Mouse (Mus musculus): ENCODE data around the gene Phc1. TPM values are rescaled to one million over a fixed set of nuclear protein-coding genes. Genes with fewer than 3 reads are reported as not detected.
A peak's percentile ranks its signal among the peaks of the same experiment; 100 is the strongest.

Phc1 gene
- total RNA-seq, 2 experiments from 2014 or later, result 4.5 to 6.9 TPM

DNA sequence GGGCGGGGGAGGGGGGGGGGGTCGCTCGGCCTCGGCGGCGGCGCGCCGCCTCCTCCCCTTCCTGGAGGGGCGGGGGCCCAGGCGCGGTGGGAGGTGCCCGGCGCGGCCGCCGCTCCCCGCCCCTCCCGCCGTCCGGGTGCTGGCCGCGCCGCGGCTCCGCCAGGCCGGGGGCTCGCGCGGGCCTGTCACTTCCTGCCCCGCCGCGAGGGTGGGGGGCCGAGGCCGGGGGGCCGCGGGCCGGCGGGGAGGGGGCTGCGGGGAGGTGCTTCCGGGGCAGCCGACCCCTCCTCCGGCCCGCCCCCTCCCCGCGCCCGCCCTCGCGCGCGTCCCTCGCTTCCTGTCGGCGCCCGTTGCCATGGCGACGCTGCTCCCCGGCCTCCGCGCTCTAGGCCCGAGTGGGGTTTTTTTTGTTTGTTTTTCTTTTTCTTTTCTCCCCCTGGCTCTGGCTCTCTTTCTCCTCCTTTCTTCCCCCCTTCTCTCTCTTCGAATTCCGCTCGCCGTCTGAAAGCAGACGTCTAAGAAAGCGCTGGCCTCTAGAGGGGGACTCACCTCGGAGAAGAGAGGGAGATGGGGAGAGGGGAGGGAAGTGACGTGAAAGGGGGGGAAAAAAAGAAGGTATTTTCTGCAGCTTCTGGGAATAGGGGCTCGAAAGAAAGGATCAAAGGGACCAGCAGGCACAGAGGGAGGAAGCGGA lies 566 bp downstream of the Phc1 start:
- peak; percentile 55 for ATAC-seq (replicated peaks; ENCODE audit: poor library complexity, severe bottlenecking)

DNA sequence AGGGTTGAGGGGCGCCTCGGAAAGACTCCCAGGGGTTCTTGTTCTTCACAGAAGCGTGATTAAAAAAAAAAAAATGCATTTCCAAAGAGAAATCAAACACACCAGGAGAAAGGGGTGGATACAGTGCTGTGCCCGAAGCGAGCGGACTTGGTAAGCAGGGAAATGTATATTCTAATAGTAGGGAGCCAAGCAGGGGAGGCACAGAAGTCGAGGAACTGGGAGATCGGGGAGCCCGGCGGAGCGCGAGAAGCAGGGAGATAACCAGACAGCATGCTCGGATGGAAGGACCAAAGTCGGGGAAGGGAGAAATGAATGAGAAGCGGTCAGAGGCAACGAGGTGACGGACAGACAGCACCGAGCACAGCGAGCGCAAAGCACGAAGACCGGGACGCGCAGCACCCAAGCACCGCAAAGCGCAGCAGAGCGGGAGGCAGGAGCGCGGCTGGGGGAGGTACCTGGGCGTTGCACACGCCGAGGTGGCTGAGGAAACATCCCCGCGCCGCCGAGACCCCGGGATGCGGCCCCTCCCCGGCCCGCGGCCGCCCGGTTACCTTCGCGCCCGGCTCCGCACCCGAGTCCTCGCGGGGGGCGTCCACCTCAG lies 1.2 kb downstream of the Phc1 start:
- peak; percentile 71 for ATAC-seq (replicated peaks; ENCODE audit: poor library complexity, severe bottlenecking)

GRCm38 (mm10) chr6:122337546-122337945 lies 2.8 kb downstream of the Phc1 start:
- ATAC-seq (replicated peaks; ENCODE audit: poor library complexity, severe bottlenecking), result no peak

DNA sequence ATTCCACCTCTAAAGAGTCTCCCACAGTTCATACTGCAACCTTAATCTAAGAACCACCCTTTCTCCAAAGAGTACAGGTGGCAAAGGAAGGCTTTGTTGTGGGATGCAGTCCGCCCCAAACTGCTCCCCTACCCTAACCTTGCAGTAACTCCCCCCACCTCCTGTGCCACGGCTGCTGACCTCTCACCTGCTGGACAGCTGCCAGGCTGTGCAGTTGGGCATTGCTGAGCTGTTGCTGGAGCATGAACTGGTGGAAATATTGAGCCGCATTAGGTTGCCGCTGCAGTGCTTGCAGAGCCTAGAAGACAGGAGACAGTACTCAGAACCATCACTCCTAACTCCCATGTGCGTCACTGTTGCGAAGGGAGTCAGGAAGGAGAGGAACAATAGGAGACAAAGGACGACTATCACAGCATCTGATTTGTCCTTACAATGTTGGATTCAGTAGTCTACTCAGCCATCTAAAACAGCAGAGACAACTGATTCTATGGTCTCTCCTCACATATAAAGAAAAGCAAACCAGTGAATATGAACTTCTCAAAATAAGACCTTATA lies 5.5 kb downstream of the Phc1 start:
- no peak for ATAC-seq (replicated peaks; ENCODE audit: poor library complexity, severe bottlenecking)

DNA sequence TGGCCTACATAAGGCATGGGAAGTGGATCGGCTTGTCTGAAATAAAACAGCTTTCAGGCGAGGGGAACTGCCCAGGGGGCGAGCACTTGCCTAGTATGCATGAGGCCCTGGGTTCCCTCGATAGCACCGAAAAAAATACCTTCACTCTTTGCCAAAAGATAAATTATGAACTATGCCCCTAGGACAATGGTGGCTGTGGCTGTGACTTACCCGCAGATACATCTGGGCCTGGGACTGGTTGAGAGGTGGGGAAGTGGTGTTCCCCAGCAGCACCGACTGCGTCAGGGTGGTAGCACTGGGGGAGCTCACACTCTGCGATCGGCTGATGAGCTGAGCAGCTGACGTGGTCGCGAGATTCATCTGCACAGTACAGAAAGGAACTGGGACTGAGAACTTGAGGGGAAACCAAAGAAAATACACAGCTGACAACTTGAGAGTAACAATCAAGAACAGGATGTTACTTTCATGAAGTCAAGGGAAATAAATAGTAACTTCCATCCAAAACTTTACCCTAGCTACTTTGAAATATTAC lies 7.2 kb downstream of the Phc1 start:
- ATAC-seq (replicated peaks; ENCODE audit: poor library complexity, severe bottlenecking), result no peak

- no peak for ATAC-seq (replicated peaks; ENCODE audit: poor library complexity, severe bottlenecking)
Observed at GRCm38 (mm10) chr6:122325361-122325975, 14.9 kb downstream of the Phc1 start.

DNA sequence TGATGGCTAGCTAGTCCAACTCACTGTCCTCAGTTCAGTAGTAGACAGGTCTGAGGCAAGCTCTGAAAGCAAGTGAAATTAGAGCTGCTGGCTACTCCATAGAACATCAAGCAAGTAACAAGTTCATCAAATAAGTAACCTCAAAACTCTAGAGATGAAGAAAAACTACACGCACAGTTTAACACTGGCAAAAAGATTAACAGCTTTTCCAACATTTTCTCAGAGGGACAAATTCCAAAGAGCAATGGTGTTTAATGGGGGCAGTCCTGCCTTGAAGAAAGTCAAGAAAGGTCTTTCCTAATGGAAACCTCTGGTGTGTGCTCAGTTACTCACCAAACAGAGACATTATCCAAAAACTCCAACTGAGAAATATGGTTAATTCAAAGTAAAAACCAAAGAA lies 21.6 kb downstream of the Phc1 start:
- ATAC-seq (replicated peaks; ENCODE audit: poor library complexity, severe bottlenecking), result no peak

DNA sequence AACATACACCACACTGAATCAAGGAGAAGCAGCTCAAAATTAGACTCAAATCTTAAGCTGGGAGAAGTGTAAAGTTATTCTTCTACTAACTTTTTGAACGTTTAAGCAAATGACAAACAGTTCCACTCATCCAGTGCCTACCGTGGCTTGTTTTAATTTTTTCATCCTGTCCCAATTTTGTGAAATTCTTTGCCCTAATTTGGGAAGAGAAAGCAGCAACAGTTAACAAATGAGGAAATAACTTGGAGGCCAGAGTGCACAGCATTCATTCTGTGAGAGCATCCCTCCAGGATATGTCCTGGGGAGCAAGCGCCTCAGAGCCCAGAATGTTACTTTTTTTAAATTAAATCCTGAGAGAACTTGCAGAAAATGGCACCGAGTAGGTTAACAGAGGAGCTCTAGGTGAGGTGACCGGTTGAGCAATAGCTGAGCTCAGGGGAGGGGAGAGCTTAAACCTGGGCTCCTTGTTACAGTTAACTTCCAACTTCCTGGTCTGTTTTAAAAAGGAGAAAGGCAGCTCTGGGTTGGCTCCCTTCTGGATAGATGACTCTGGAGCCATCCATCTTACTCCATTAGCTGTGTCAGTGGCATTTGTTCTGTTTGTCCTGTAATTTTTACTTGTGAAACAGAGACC lies 30.1 kb downstream of the Phc1 start:
- peak; percentile 10 for ATAC-seq (replicated peaks; ENCODE audit: poor library complexity, severe bottlenecking)

DNA sequence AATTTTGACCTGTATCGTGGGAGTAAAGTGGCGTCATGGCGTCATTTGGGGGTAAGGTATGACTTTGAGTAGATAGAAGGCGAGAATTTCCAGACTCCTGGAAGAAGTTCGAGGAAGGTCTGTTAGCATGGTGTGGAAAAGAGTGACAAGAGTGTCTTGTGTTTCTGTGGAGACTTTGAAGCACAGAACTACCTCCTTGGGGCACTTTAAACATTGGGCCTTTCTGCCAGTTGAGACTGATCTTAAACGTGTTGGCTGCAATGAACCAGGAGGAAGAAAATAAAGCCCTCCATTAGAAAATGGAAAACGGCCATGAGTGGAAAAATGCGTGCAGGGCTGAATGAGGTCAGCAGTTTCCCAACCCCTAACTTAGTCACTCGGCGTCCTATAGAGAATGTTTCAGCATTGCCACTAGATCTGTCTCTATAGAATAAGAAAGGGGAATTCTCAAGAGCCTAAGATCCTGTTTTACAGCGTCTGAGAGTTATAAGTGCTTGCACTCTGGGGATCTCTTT lies 30.9 kb downstream of the Phc1 start:
- ATAC-seq (replicated peaks; ENCODE audit: poor library complexity, severe bottlenecking), result peak; percentile 28

DNA sequence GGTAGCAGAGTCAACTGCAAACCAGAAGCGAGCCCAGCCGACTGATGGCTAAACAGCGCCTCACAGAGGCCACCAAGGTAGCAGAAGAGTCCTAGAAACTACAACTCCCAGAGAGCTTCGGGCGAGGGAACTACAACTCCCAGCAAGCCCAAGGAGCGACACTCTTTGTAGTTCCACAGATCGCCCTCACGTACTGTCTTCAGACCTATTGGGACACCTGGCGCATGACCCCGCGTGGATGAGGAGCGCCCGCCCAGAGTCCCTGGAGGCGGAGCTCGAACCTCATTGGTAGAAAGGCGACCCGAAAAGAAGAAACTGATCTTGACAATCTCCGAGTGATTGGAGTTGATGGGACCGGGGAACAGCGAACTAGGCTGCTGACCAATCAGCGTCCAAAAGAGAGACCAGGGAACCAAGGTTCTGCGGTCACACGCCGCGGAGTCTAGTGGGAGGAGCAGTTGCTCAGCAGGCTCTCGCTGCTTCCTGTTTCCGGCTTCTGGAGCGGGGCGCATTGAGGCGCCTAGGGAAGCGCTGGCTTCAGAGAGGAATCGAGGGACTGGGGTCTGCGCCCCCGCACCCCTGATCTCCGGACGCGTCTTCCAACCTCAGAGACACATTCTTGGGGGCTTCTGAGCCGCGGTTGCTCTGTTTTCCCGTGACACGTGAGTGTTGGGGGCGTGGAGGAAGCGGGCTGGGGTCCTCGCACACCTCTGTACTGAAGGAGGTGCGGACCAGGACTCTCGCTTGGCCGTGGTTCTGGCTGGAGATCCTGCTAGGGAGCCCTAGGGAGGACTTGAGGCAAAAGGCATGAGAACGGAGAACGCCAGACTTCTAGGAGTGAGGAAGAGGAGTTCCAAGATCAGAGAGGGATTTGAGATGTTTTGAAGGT lies 31.6 kb downstream of the Phc1 start, which contains the start of gene M6pr:
Gene M6pr (plus strand): TSS at position 216 of the 889 bp plus-strand sequence.
- peak; percentile 78 for ATAC-seq (replicated peaks; ENCODE audit: poor library complexity, severe bottlenecking)

DNA sequence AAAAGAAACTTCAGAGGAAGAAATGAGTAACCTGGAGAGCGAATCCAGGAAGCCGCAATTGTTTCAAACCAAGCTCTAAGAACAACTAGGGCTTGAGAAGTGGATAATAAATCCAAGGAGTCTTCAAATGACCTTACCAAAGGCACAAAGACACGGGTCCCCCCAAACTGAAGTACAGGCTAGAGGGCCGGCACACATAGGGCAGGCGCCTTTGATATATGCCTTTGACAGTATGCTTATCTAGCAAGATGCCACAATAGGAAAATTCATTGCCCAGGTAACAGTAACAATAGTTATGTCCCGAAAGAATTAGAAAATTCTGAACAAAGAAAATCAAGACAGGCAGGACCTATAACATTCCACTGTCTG lies 32.2 kb downstream of the Phc1 start:
- ATAC-seq (replicated peaks; ENCODE audit: poor library complexity, severe bottlenecking), result no peak

DNA sequence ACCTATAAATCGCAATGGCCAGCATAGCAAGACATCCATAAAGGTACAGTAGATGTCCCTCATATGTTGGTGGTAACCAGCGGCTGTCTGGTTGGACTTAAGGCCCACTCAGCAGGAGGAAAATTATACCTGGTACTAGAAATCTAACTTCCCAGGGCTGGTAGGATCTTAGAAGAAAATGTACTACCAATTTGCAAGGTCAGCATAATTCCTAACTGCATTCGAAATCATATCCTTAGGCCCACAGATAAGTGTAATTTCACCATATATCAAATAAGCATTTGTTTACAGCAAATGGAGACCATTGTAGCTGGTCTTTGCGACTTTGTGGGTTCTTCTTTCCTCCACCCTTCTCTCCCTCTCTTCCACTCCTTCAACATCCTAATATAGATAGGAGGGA lies 33.7 kb downstream of the Phc1 start:
- ATAC-seq (replicated peaks; ENCODE audit: poor library complexity, severe bottlenecking), result no peak

GRCm38 (mm10) chr6:122304790-122305555 lies 35.4 kb downstream of the Phc1 start:
- ATAC-seq (replicated peaks; ENCODE audit: poor library complexity, severe bottlenecking), result no peak

DNA sequence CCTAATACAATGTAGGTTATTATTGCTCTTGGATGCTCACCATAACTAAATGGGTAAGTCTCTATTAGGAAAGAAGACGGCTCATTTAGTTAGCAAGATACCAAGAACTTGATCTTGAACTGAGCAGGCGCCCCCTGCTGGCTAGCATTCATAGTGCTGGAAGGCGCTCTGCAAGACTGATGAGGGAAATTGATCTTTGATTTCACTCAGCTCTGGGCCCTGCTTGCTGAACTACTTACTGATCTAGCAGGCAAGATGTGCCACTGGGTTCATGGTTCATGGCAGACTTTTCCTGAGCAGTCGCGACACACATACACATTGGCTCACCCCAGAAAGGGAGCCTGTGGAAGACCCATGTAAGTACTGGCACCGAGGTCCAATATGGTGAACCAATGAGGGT lies 36.0 kb downstream of the Phc1 start:
- ATAC-seq (replicated peaks; ENCODE audit: poor library complexity, severe bottlenecking), result peak; percentile 12; the same call in 1 of the 2 replicates

- ATAC-seq (replicated peaks; ENCODE audit: poor library complexity, severe bottlenecking), result no peak
Observed at GRCm38 (mm10) chr6:122303526-122303925, 36.8 kb downstream of the Phc1 start.

DNA sequence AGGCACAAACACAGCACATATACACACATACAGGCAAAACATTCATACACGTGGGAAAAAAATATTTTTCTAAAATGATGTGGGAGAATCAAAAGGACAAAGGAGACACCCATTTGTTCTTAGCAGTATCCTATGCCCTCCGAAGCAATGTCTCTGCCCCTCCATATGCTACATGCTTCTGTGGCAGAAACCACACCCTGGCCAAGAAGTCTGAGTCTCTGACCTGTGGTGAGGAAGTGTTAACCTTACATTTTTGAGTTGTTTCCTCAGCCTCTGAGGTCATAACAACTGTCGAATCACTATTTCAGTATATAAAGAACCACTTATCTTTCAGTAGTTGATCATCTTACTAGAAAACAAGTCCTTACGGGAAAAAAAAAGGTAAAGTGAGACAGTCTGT lies 37.7 kb downstream of the Phc1 start:
- ATAC-seq (replicated peaks; ENCODE audit: poor library complexity, severe bottlenecking), result no peak; the same call in 1 of the 2 replicates

DNA sequence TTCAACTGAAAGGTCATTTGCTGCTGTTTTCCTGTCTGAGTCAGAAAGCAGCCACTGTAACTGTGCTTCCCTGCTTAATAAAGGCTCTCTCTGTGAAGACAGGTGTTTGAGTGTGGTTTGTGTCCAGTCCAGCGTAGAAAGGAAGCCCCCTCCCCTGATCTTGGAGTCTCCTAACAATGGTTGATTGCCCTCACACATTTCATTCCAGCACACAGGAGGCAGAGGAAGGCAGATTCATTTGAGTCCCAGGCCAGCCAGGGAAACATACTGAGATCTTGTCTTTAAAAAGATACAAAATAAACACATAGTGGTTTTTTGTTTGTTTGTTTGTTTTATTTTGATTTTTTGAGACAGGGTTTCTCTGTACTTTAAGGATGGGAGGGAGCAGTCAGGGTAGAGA lies 38.2 kb downstream of the Phc1 start:
- no peak for ATAC-seq (replicated peaks; ENCODE audit: poor library complexity, severe bottlenecking)

GRCm38 (mm10) chr6:122299621-122300133 lies 40.7 kb downstream of the Phc1 start:
- ATAC-seq (replicated peaks; ENCODE audit: poor library complexity, severe bottlenecking), result 0 out of 2 replicates have a peak, but pooled peaks have one; percentile 17
